Mouse (Mus musculus) urinary bladder, postnatal 36 days (tissue): ENCODE measurements around the gene Ndufaf3.

Experiments used
- DNase-seq, 2 experiments: peaks; one replicate each; pipeline ENCODE4 v3.0.0; 2022; ENCODE audit warnings: low spot score in 2 of 2, mixed read lengths in 1 of 2

Gene Ndufaf3

DNA sequence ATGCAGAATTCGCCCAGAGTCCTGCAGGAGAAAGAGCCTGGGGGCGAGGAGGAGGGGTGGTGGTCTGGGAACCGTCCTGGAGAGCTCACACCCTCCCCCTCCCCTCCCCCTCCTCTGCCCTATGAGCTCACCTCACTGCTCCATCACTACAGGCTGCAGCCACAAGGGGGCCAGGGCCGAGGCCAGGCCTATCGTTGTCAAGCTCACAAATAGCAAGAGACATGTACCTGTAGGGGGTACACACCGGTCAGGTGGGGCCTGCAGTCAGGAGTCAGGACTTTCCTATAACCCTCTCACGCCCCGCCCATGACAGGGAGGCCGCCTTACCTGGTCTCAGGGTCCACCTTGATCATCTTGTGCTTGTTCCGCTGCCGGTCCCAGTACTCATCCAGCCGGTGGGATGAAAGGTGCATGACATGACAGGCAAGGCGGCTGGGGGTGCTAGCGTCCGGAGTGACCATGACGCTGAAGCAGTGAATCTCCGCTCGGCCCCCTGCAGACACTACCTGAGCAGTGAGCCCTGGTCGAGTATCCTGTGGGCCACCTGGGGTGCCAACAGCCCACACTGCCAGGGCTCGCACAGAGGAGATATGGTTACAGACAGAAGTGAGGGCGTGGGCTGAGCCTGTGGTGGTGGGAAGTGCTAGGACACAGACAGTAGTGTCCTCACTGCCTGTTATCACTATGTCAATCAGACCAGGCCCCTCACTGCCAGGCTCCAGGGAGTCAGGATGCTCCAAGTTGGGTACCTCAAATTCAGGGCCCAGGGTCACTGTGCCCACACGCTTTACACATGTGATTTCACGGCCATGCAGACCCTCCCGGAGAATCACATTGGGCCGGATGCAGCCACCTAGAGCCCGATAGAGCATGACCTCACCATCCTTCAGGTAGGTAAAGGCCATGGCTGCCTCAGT, 6.8 kb upstream of the Ndufaf3 start:
- no peak for DNase-seq

DNA sequence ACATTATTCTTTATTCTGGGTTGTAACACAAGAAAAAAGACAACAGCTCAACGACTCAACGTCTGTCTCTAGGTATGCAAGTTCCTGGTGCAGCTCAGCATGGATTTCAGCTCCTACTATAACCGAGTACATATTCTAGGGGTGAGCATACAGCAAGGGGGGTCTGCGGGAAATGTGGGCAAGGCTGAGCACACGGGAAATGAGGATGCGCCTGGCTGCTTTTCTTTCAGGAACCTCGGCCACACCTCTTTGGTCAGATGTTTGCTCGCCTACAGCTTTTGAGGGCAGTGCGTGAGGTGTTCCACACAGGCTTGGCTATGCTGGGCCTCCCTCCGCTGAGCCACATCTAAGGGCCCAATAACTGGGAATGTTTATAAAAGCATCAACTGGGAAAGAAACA, 5.1 kb upstream of the Ndufaf3 start:
- no peak for DNase-seq

DNA sequence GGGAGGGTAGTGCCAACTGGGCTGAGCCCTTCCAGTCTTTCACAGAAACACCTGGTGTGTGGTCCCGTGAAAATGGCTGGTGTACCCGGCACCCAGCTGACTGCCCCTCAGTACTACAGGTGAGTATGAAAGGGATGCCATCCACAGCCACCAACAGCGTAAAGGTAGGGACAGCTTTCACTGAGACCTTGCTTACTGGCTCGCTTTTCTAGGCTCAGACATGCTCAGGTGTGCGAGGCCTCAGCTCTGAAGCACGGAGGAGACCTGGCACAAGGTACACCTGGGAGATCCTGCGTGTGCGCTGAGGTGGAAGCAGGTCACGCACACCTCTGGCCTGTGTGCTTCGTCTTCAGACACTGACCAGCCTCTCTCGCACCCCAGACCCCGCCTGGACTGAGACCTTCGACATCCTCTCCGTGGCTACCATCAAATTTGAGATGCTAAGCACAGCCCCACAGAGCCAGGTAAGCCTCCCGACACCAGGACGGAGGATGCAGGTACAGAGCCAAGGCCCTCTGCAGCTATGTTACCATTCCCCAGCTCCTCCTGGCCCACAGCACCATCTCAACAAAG, 4.3 kb upstream of the Ndufaf3 start:
- DNase-seq: no peak

DNA sequence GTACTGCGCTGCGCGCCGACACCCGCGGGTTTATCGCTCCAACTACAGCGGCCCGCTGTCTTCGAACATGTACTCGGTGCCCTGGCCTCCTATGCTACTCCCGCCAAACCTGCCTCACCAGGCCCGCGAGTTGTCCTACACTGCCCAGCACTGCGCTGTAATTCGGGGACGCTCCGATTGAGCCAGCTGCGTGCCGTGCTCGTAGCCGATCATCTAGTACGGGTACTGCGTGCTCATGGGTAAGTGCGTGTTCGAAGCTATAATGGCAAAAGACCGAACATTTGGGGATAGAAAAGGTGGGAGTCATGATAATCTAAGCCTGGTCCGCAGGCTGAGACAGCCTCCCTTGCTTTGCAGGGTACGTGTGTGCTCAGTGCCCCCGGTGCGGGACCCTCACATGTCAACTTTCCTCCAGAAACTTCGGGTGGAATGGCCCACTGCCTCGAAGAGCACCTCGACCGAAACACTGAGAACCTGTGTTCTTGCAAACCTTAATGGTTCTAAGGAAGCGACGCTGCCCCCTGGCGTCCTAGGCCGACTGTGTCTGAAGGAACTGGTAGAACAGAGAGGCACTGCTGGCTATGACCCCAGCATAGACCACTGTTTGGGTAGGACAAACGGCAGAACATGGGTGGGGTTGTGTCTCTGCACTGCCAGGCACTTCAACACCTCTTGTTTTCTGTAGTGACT, 3.1 kb upstream of the Ndufaf3 start:
- peak; percentile 72 to 81 for DNase-seq

DNA sequence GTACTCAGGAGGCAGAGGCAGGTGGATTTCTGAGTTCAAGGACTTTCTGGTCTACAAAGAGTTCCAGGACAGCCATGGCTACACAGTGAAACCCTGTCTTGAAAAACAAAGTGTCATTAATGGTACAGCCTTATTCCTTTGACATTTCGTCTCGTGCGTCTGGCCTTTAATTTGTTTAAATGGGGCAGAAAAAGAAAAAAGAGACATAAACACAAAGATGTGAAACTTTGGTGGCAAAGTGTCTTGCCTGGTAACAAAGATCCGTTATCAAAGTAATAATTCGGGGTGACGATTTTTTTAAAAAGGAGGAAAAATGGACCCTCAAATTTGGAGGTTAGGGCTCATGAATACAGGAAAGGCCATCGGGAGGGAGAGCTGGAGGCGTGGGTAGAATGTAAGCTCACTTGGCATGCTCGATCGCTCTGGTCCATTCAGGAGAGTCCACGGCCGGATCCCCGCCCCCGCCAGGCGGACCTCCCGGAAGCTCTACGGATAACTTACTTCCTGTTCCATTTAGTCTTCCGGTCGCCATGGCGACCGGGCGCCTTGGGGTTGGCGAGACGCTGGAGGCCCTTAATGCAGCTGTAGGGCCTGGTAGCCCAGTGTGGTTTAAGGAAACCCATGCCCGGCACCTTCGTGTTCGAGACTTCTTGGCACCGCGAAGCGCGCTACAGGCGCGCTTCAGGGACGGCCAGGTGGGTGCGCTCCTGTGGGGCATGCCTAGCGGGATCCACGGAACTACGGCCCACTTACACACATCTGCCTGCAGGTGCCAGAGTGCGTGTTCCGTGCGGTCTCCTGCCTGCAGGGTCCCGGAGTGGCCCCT, 2.4 kb upstream of the Ndufaf3 start, which contains the start of gene Dalrd3:
Dalrd3 (plus strand) TSS at position 506 of the 826 bp plus-strand sequence.
- DNase-seq: peak; percentile 84 to 94

DNA sequence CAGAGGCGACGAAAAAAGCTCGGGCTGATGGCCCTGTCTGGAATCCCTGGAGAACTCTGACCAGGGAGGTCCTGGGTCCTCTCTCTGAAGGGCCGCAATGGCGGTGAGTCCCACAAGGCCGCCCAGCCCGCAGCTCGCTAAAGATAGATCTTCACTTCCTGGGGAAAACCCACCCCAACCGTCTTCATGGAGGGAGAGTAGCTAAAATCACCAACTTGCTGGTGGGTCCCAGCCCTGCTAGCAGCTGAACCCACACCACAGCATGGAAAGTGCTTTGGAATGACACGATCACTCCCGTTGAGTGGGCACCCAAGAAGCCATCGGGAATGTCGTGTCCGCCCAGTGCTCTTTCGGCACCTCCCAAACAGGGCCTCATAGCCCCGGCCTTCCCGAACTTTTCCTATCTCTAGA, 1.3 kb upstream of the Ndufaf3 start:
- DNase-seq: no peak

DNA sequence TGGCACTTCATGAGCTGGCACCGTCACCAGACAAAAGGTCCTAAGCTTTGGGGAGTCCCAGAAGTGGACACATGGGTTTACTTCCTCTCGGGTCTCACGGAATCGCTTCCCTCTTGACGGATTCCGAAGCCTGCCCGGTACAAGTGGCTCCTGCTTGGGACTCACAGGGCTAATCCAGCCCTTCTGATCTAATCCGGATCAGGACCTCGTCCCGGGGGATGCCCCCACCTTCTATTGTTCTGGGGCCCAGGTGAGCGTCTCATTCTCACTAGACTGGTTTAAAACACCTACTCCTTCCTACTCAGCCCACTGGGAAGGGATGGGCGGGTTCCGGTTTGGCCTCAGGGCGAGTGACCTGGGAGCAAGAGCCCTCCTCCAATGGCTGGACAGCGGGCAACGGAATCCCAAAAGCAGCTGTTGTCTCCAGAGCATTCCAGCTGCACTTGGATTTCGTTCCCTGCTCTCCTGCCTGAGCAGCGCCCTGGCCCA, 741 bp upstream of the Ndufaf3 start:
- no peak for DNase-seq

DNA sequence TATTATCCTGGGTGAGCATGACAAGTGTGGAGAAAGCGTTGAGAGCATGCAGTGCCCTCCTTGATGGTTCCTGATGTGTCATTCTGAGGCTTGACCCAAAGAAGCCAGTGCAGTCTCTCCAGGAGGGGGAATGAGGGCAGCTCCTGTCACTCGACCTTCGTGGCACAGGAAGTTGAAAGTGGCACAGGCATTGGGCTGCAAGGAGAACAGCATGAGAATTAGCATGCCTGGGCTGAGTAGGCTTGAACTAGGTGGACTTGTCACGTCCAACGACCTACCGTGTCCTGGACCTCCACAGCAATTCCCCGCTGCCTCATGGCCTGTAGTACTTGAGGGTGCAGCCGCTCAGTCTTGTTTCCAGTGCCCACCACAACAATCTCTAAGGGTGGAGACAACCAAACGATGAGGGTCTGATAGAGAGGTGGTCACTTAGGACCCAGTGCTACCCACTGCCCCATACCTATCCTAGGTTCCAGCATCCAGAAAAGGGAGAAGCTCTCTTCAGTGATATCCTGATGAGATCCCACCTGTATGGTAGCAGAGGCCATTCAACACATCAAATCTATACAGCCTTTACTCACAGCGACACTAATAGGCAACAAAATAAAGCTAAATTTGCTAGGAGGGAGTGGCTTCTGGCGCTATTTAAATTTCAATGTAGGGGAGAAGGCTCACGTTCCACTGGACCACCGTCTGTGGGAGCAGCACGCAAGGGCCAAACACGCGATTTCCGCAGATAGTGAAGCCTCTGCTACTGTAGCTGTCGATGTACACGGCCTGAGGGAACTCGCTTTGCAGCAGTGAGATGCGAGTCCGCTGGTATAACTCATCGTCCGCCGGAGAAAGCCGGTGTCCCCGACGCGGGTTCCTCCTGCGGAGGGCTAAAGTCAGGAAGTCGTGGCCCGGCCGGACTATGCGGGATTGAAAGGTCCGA, 1.1 kb downstream of the Ndufaf3 start:
- no peak for DNase-seq

DNA sequence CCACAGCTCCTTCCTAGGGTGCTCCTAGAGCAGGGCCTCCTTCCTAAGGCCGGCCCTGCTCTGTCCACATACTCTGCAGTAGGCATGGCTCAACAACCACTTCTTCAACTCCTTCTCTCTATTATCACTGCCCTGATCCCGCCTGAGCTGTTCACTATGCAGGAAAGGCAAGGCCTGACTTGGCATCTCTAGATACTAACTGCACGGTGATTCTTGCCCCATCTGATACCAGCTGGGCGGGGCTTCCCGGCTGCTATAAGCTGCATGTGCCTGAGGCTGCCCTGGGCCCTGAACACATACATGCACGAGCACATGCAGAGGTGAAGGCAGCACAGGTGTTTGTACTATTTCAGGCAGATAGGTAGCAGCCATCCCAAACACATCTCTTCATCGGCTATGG, 3.1 kb downstream of the Ndufaf3 start:
- no peak for DNase-seq

DNA sequence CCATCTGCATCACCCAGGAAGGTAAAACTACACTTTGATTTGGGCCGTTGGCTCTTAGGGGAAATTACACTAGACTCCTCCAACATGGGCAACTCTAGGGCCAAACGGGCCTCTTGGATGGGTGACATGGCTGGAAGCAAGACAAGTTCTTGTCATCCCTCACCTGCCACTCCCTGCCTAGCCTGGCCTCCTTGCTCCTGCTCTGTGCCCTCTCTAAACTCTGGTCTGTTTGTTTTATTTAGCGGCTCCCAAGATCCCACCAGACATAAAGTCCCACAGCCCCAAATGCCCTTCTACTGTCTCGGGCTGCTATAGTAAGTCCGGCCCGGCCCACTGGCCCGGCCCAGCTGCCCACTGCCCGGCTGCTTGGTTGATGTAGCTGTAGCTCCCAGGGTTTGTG, 3.6 kb downstream of the Ndufaf3 start:
- no peak for DNase-seq

DNA sequence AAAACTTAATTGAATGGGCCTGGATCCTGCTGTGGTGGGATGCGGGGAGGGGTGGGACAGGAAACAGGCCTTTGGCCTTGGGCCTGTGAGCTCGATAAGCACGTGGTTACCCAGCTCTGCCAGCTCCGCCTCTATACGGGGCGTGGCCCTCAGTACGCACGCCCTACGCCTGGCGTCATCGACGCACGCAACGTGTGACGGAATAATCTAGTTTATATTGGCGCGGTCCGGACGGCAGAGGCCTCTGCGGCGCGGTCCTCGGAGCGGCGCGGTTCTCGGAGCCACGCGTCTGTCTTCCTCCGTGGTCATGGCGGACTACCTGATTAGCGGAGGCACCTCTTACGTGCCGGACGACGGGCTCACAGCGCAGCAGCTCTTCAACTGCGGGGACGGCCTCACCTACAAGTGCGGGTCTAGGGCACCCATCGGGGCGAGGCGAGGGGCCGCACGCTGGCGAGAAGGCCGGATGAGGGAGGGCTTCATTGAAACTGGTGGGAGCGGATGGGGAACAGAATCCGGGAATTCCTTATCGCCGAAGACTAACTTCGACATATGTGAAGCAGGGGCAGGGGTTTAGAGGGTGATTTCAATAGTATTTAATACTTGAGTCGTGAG, 6.9 kb downstream of the Ndufaf3 start, which contains the start of gene Impdh2:
Impdh2 (plus strand) TSS at position 60 of the 615 bp plus-strand sequence.
- DNase-seq: peak; percentile 93 to 96

DNA sequence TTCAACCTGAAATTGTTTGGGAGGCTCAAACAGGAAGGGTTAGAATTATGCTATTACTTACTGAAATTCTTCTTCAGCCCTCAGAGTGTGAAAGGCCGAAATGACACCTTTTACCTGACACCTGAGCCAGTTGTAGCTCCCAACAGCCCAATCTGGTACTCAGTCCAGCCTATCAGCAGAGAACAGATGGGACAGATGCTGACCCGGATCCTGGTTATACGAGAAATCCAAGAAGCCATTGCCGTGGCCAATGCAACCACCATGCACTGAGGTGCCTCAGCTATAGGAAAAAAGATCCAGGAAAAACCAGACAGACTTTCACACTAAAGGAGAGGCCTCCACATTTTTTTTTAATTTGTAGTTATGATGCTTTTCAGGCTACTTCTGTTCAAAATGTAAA, 8.1 kb downstream of the Ndufaf3 start:
- DNase-seq: no peak

DNA sequence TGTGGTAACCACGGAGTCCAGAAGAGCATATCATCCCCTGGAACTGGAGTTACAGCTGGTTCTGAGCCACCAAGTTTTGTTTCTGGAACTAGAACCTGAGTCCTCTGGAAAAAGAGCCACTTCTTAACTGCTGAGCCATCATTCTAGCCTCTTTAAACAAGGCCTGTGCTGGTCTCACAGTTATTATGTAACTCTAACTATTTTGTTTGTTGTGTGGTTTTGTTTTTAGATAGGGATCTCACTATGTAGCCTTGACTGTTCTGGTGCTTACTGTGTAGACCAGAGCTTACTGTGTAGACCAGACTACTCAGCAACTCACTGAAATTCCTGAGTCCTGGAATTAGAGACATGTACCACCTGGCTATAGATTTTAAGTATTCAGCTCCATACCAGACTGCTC, 20.4 kb downstream of the Ndufaf3 start:
- DNase-seq: no peak

DNA sequence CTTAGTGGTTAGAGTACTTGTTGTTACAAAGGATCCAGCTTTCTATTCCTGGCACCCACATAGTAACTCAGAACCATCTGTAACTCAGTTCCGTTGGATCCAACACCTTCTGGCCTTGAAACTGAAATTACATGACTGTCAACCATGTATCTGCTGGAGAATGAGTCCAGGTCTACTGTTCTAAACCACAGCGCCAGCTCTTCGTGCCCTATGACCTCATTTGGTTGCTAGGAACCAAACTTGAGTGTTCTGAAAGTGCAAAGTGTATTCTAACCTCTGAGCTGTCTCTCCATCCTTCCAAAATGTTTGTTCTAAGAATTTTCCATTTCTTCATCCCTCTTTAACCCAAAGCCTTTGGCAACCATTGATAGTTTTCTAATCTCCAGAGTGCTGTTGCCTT, 21.2 kb downstream of the Ndufaf3 start:
- no peak for DNase-seq

DNA sequence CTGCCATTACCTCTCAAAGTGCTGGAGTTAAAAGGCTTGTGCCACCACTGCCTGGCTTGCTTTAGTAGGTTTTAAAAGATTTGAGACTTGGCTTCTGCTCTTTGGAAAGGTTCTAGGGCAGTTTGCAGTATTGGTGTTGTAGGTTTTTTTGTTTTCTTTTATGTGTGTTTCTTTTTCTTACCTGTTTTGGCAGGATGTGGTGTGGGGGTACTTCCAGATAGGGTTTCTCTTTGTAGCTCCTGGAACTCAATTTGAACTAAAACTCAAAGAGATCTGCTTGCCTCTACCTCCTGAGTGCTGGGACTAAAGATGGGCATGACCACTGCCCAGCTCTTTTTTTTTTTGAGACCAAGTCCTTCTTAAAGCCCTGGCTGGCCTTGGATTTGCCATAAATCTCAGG, 26.4 kb downstream of the Ndufaf3 start:
- no peak for DNase-seq

DNA sequence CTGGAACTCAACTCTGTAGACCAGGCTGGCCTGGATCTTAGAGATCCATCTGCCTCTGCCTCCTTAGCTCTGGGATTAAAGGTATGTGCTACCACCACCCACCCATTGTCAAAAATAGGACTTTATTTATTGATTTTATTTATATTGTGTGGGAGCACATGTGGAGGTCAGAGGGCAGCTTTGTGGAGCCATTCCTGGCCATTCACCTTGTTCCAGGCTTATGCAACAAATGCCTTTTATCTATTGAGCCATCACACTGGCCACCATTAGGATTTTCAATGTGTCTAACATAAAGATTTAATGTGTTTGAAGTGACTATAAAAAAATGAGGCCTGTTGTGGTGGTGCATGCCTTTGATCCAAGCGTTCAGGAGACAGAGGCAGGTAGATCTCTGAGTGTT, 35.7 kb downstream of the Ndufaf3 start:
- DNase-seq: no peak

DNA sequence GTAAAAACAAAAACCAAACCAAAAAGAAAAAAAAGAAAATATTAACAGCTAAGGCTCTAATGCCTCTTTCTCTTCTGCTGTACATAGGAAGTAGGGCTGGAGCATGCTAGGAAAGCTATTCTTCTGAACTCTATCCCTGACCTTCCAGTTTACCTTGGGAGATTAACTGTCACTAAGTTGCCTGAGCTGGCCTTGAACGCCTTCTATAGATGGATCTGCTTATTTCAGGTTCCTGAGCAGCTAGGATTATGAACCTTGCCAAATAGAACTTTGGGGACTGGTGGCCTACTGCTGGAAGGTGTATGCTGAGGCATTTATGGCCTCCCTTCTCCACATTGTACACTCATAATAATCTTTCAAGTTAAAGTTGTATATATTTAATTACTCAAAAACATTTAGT, 36.3 kb downstream of the Ndufaf3 start:
- no peak for DNase-seq

DNA sequence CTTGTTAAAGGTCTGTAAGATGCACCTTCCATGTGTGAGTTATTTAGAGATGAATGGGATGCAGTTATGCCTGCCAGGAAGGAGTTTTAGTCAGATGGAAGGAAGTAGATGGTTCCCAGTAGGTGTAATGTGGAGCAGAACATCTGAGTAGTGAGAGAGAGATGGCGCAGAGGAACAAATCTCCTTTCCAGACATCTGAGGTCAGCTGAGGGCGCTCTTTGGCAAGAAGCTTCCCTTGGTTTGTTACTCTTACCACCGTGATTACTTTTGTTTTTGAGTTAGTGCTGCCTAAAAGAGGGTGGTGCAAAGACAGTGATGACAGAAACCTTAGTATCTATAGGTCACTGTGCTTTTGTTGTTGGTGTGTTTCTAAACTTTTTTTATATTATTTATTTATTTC, 41.8 kb downstream of the Ndufaf3 start:
- no peak for DNase-seq

DNA sequence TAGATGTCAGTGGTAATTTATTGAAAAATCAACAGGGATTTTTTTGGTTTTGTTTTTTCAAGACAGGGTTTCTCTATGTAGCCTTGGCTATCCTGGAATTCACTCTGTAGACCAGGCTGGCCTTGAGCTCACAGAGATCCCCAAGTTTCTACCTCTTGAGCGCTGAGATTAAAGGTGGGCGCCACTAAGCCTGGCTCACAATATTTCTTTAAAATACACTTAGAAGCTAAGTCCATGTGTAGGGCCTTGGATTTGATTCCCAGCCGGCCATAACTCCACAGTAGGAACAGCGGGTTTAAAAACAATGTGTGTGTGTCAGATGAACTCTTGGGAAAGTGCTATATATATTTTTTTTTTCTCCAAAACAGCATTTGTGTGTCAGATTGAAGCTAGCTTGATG, 43.9 kb downstream of the Ndufaf3 start:
- DNase-seq: no peak

DNA sequence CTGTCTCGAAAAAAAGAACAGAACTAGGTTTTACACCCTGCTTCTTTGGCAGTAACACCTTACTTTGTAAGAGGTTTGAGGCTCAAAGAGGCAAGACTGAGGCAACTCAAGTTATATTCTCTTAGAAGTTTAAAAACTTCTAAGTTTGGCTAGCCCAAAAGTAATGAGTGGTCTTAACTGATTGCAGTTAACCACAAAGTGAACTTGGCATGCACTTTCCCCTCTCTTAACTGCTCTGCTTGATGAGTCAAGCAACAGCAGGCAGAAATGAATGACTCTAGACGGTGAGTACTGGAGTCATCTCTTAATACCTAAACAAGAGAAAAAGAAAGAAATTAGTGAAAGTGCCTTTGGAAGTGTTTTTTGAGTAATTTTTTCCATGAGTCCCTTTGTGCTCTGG, 45.6 kb downstream of the Ndufaf3 start:
- no peak for DNase-seq
